Mouse (Mus musculus) brain, embryonic 18.5 days (tissue): Measurements from ENCODE around the gene Rspry1.

Experiments
- DNase-seq: peaks from one replicate; pipeline ENCODE4 v3.0.0-alpha.2; 2012; ENCODE audit warnings: low read depth, low spot score

Rspry1 gene

DNA sequence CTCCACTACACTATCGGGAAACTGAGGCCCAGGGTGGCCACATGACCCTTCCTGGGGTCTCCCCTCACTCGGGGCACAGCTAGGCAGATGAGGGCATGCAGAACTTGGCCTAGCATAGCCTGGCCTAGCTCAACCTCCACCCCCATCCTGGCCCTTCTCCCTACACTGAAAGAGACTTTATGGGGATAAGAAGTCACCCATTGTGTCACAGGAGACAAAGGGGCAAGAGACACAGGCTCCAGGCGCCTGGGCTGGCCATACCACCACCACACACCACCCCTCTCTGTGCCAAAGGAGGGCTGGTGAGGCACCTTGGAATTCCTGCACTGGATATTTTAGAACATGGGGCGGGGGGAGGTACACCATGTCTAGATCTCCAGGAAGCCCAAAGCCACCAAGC is 82.5 kb downstream of the Rspry1 start:
- no peak for DNase-seq

DNA sequence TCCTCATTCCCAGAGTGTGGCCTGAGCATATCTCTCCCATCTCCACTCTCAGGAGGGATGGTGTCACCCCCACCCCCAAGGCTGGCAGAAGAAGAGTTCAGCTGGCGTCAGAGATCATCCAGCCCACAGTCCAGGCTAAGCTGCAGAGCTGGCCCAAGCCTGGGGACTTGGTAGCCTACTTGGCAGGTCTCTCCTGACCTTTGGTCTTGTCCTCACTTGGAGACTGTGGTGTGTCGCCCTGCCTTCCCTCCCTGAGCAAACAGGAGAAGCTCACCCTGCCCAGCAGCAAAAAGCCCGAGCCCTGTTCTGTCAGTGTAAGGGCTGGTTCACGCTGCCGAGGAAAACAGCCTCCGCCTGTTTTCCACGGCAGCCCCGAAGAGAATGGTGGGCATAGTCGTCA is 84.2 kb downstream of the Rspry1 start:
- DNase-seq, result no peak

GRCm38 (mm10) chr8:94694701-94695100 is 93.0 kb downstream of the Rspry1 start:
- no peak for DNase-seq

DNA sequence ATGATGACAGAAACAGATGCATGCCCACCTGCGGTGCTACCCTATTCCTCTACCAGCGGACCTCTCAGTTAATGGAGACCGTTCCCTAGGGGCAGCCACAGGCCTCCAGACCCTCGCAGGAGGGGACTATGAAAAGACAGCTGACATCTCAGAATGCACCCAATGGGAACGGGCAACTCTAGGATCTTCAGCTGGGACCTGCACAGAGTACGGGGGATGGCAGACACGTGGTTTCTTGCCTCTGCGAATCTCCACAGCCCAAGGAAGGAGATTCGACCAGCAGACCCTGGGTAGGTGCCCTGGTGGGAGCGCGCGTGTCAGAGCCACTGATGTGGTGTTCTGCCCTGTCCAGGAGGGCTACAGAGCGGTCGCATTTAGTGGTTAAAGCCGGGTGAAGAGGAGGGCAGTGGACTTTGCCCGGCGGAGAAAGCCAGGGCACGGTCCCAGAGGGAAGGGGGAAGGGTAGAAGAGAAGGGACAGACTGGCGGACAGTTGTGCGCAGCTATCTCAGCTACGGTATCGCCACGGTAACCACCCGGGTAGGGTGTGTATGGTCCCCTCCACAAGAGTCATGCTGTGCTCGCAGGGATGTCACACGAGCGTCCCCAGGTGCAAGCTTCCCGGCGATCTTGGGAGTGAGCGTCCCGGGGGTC is 93.7 kb downstream of the Rspry1 start:
- DNase-seq, result no peak

GRCm38 (mm10) chr8:94695994-94696384 is 94.3 kb downstream of the Rspry1 start, which contains the start of gene Pllp:
Gene Pllp, minus strand, starts transcription at chr8:94696278.
- no peak for DNase-seq

DNA sequence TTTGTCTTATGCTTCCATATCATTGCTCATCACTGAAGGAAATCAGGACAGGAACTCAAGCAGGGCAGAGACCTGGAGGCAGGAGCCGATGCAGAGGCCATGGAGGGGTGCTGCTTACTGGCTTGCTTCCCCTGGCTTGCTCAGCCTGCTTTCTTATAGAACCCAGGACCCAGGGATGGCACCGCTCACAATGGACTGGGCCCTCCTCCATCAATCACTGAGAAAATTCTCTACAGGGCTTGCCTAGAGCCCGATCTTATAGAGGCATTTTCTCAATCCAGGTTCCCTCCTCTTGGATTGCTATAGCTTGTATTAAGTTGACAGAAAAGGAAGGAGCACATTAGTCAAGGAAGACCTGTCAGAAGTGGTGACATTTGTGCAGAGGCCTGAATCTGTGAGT is 94.8 kb downstream of the Rspry1 start:
- no peak for DNase-seq

- no peak for DNase-seq
Observed at GRCm38 (mm10) chr8:94697956-94698355, 96.2 kb downstream of the Rspry1 start.

GRCm38 (mm10) chr8:94699366-94699765 is 97.6 kb downstream of the Rspry1 start:
- no peak for DNase-seq

GRCm38 (mm10) chr8:94700421-94700935 is 98.7 kb downstream of the Rspry1 start:
- DNase-seq, result no peak

DNA sequence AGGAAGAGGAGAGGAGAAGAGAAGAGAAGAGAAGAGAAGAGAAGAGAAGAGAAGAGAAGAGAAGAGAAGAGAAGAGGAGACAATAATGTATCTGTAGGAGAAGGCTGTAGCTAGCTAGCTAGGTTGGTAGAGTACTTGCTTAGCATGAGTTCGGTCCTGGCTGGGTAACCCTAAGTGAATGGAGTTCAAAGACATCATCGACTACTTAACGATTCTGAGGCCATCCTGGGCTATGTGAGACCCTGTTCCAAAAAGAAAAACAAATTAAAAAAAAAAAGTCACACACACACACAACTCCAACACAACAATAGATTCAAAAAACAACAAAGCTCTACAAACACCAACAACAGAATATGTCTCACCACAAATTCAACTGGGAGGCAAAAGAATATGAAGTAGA is 100.4 kb downstream of the Rspry1 start:
- DNase-seq, result no peak

DNA sequence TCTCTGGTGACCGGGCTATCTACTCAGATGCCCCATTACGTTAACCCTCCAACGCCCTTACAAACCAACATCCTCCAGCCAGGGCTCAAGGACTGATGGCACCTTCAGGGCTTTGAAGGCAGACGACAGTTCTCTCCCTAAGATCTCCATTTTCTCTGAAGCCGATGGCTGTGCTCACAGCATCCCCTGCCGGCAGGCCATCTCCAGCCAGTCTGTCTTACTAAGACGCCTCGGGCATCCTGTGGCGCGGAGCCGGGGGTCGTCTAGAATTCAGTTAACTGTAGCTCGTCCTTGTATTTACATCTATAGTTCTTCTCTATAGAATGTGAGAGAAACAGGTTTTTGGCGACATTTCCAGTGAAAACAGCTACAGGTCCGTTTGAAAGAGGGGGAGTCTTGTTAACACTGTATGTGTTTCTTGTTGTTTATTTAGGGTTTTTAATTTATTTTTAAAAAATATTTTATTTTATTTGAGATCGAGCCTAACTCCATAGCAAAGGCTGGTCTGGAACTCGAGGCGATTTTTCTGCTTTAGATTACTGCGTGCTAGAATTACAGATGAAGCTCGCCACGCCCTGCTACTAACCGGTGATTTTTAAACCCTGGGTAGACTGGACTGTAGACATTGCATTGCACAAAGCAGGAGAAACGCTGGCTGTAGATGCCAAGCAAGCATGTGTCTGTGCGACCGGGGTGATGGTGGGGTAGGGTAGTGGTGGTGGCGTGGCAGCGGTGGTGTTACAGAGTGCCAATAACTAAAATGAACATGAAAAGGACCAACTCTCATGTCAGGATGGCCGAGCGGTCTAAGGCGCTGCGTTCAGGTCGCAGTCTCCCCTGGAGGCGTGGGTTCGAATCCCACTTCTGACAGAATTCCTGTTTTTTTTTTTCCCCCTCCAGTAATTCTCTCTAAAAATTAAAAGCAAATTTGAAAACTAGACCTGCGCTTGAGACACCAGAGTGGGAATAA is 101.4 kb downstream of the Rspry1 start:
- DNase-seq, result no peak

GRCm38 (mm10) chr8:94703972-94704668 is 102.4 kb downstream of the Rspry1 start:
- peak; percentile 94 for DNase-seq

- DNase-seq, result no peak
Observed at GRCm38 (mm10) chr8:94704669-94704984, 102.9 kb downstream of the Rspry1 start.

GRCm38 (mm10) chr8:94705581-94706245 is 104.0 kb downstream of the Rspry1 start:
- no peak for DNase-seq

DNA sequence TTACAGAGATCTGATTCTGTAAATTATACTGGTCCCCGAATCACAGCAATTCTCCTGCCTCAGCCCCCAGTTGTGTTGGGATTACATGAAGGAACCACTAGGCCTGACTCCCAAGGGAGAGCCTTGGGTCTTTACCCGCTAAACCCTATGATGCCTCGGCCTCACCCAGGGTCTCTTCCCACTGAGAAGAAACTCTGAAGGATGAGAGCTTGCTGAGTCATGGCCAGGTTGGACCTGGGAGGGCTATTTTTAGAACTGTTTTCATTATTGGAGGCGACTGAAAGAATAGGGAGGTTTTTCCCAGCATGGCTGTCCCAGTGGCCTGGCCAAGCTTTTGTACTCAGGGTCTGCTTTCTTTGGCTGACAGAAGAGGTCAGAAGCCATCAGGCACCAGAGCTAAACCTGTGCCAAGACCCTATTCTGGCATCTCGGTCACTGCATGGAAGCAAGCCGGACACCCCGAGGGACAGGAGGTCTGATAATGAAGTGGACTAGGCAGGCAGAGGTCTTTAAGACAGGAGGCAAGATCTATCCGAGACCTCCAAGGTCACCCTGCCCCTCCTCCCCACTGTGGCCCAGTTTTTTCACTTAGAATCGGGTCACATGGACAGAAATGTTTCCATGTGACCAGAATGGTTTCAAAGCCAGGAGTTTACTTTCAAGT is 105.1 kb downstream of the Rspry1 start:
- no peak for DNase-seq
